Mouse (Mus musculus): ENCODE data around the gene Gm9507. TPM values are rescaled to one million over a fixed set of nuclear protein-coding genes. Genes with fewer than 3 reads are reported as not detected.

The Gm9507 gene
- total RNA-seq (2014; rRNA removed) (not detected in 2 replicates), polyA plus RNA-seq (2015; fragmentation: Nextera tagmentation; extraction: Ambion mirVana) (not detected in 2 replicates)

- H3K4me3 ChIP-seq (ENCODE audit: low read depth, low read length): no peak within 1 kb of the TSS
- no peaks in the 10 kb centered on the region for H3K27me3 ChIP-seq (ENCODE audit: insufficient read depth, low read length)
- H3K4me2 ChIP-seq (ENCODE audit: low read depth): no peak within 1 kb of the TSS
- 66% methylated on average over 5 of the region's 5 CpGs for WGBS
- no peaks in the 10 kb centered on the region for H3K36me3 ChIP-seq (ENCODE audit: insufficient read depth)
- no peak within 1 kb of the TSS for H3K27ac ChIP-seq (ENCODE audit: low read depth, low read length)
- ATAC-seq (no peak), DNase-seq (no peak)
- H3K9me3 ChIP-seq (ENCODE audit: low read length): no peaks in the 10 kb centered on the region
- no peak for TF ChIP-seq CTCF (IDR thresholded peaks at IDR 0.05; ENCODE audit: low read depth)
- H3K9ac ChIP-seq: no peak within 1 kb of the TSS
- H3K4me1 ChIP-seq (ENCODE audit: insufficient read depth): no peaks in the 10 kb centered on the region
Measured at GRCm38 (mm10) chr10:77811743-77812142, at the start of gene Gm9507. TSS of gene Gm9507 (minus strand) at chr10:77811843.

- DNase-seq (no peak), ATAC-seq (no peak)
- no peak within 1 kb of the TSS for H3K4me3 ChIP-seq (ENCODE audit: low read depth, low read length)
- H3K27me3 ChIP-seq (ENCODE audit: insufficient read depth, low read length): no peaks in the 10 kb centered on the region
- H3K36me3 ChIP-seq (ENCODE audit: insufficient read depth): no peaks in the 10 kb centered on the region
- WGBS: 57% methylated on average over 9 of the region's 9 CpGs
- H3K4me1 ChIP-seq (ENCODE audit: insufficient read depth): no peaks in the 10 kb centered on the region
- no peaks in the 10 kb centered on the region for H3K9me3 ChIP-seq (ENCODE audit: low read length)
- H3K4me2 ChIP-seq (ENCODE audit: low read depth): no peak within 1 kb of the TSS
- no peak within 1 kb of the TSS for H3K9ac ChIP-seq
- TF ChIP-seq CTCF (IDR thresholded peaks at IDR 0.05; ENCODE audit: low read depth): no peak
- H3K27ac ChIP-seq (ENCODE audit: low read depth, low read length): no peak within 1 kb of the TSS
Measured at GRCm38 (mm10) chr10:77852559-77852958, 40.9 kb upstream of the Gm9507 start, which contains the start of gene Gm10318. TSS of gene Gm10318 (plus strand) at chr10:77852859.

GRCm38 (mm10) chr10:77847538-77847937 is 35.9 kb upstream of the Gm9507 start:
- Histone ChIP-seq H3K4me2 (ENCODE audit: low read depth) (no peak overlapping the region), H3K4me1 (ENCODE audit: insufficient read depth) (no peaks in the 10 kb centered on the region), H3K9ac (no peak overlapping the region), H3K9me3 (ENCODE audit: low read length) (0 out of 2 replicates have a peak, but pooled peaks cover 3% of the 10 kb centered on the region), H3K27ac (ENCODE audit: low read depth, low read length) (no peak overlapping the region), H3K27me3 (ENCODE audit: insufficient read depth, low read length) (no peaks in the 10 kb centered on the region), H3K4me3 (ENCODE audit: low read depth, low read length) (no peak overlapping the region), H3K36me3 (ENCODE audit: insufficient read depth) (no peaks in the 10 kb centered on the region)
- no peak for TF ChIP-seq CTCF (IDR thresholded peaks at IDR 0.05; ENCODE audit: low read depth)
- ATAC-seq: no peak
- DNase-seq: no peak
- WGBS: 91% methylated on average over 2 of the region's 2 CpGs

GRCm38 (mm10) chr10:77846961-77847360 is 35.3 kb upstream of the Gm9507 start:
- Histone ChIP-seq H3K4me1 (ENCODE audit: insufficient read depth) (no peaks in the 10 kb centered on the region), H3K9ac (no peak overlapping the region), H3K27me3 (ENCODE audit: insufficient read depth, low read length) (no peaks in the 10 kb centered on the region), H3K36me3 (ENCODE audit: insufficient read depth) (no peaks in the 10 kb centered on the region), H3K4me3 (ENCODE audit: low read depth, low read length) (no peak overlapping the region), H3K27ac (ENCODE audit: low read depth, low read length) (no peak overlapping the region), H3K9me3 (ENCODE audit: low read length) (0 out of 2 replicates have a peak, but pooled peaks cover 3% of the 10 kb centered on the region), H3K4me2 (ENCODE audit: low read depth) (no peak overlapping the region)
- TF ChIP-seq CTCF (IDR thresholded peaks at IDR 0.05; ENCODE audit: low read depth): no peak
- ATAC-seq (no peak), DNase-seq (no peak)
- WGBS: 12% methylated on average over 2 of the region's 2 CpGs

GRCm38 (mm10) chr10:77846503-77846902 is 34.9 kb upstream of the Gm9507 start, which contains the start of gene Gm36176:
TSS of gene Gm36176 (plus strand) at chr10:77846803.
- Histone ChIP-seq H3K4me3 (ENCODE audit: low read depth, low read length) (no peak within 1 kb of the TSS), H3K9ac (no peak within 1 kb of the TSS), H3K9me3 (ENCODE audit: low read length) (0 out of 2 replicates have a peak, but pooled peaks cover 3% of the 10 kb centered on the region), H3K4me1 (ENCODE audit: insufficient read depth) (no peaks in the 10 kb centered on the region), H3K27me3 (ENCODE audit: insufficient read depth, low read length) (no peaks in the 10 kb centered on the region), H3K36me3 (ENCODE audit: insufficient read depth) (no peaks in the 10 kb centered on the region), H3K4me2 (ENCODE audit: low read depth) (no peak within 1 kb of the TSS), H3K27ac (ENCODE audit: low read depth, low read length) (no peak within 1 kb of the TSS)
- ATAC-seq: no peak
- 54% methylated on average over 3 of the region's 3 CpGs for WGBS
- no peak for DNase-seq
- TF ChIP-seq CTCF (IDR thresholded peaks at IDR 0.05; ENCODE audit: low read depth): no peak

GRCm38 (mm10) chr10:77839006-77839405 is 27.4 kb upstream of the Gm9507 start:
- 76% methylated on average over 6 of the region's 6 CpGs for WGBS
- Histone ChIP-seq H3K9ac (no peak overlapping the region), H3K4me3 (ENCODE audit: low read depth, low read length) (no peak overlapping the region), H3K9me3 (ENCODE audit: low read length) (0 out of 2 replicates have a peak, but pooled peaks cover 3% of the 10 kb centered on the region), H3K4me2 (ENCODE audit: low read depth) (no peak overlapping the region), H3K27me3 (ENCODE audit: insufficient read depth, low read length) (no peaks in the 10 kb centered on the region), H3K27ac (ENCODE audit: low read depth, low read length) (no peak overlapping the region), H3K36me3 (ENCODE audit: insufficient read depth) (no peaks in the 10 kb centered on the region), H3K4me1 (ENCODE audit: insufficient read depth) (no peaks in the 10 kb centered on the region)
- no peak for TF ChIP-seq CTCF (IDR thresholded peaks at IDR 0.05; ENCODE audit: low read depth)
- DNase-seq (no peak), ATAC-seq (no peak)

GRCm38 (mm10) chr10:77835647-77836046 is 24.0 kb upstream of the Gm9507 start, which contains the start of gene Krtap10-10:
TSS of gene Krtap10-10 (plus strand) at chr10:77835947.
- ATAC-seq (no peak), DNase-seq (no peak)
- Histone ChIP-seq H3K4me2 (ENCODE audit: low read depth) (no peak within 1 kb of the TSS), H3K9ac (no peak within 1 kb of the TSS), H3K36me3 (ENCODE audit: insufficient read depth) (no peaks in the 10 kb centered on the region), H3K9me3 (ENCODE audit: low read length) (no peaks in the 10 kb centered on the region), H3K4me3 (ENCODE audit: low read depth, low read length) (no peak within 1 kb of the TSS), H3K27me3 (ENCODE audit: insufficient read depth, low read length) (no peaks in the 10 kb centered on the region), H3K4me1 (ENCODE audit: insufficient read depth) (no peaks in the 10 kb centered on the region), H3K27ac (ENCODE audit: low read depth, low read length) (no peak within 1 kb of the TSS)
- TF ChIP-seq CTCF (IDR thresholded peaks at IDR 0.05; ENCODE audit: low read depth): no peak
- 66% methylated on average over 9 of the region's 9 CpGs for WGBS
